Mouse (Mus musculus) right cerebral cortex, postnatal 14 days (tissue): Measurements from ENCODE around the gene Gpr27.

Experiments used
- DNase-seq: peaks from one replicate; pipeline ENCODE4 v3.0.0; 2022

Gene Gpr27

DNA sequence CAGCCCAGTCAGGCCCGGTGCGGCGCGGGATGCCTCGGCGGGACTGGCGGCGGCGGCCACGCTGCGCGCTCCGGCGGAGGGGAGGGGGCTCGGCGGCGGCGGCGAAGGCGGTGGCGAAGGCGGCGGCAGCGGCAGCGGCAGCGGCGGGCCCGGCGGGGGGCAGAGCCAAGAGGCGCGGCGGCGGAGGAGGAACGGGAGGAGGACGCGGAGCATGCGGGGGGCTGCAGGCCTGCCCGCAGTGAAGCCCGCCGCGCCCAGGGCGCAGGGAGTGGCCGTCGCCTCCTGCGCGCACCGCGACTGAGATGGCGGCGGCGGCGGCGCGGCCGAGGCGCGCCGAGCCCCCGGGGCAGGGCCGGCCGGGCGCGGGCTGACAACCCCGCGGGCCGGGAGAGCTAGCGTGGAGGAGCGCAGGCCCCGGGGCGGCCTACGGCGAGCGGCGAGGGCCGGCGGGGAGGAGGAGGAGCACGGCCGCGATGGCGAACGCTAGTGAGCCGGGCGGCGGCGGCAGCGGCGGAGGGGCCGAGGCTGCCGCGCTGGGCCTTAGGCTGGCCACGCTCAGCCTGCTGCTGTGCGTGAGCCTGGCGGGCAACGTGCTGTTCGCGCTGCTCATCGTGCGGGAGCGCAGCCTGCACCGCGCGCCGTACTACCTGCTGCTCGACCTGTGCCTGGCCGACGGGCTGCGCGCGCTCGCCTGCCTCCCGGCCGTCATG is at the start of gene Gpr27:
Gene Gpr27, plus strand, starts transcription at position 474 of the 710 bp plus-strand sequence.
- DNase-seq = peak; percentile 61

DNA sequence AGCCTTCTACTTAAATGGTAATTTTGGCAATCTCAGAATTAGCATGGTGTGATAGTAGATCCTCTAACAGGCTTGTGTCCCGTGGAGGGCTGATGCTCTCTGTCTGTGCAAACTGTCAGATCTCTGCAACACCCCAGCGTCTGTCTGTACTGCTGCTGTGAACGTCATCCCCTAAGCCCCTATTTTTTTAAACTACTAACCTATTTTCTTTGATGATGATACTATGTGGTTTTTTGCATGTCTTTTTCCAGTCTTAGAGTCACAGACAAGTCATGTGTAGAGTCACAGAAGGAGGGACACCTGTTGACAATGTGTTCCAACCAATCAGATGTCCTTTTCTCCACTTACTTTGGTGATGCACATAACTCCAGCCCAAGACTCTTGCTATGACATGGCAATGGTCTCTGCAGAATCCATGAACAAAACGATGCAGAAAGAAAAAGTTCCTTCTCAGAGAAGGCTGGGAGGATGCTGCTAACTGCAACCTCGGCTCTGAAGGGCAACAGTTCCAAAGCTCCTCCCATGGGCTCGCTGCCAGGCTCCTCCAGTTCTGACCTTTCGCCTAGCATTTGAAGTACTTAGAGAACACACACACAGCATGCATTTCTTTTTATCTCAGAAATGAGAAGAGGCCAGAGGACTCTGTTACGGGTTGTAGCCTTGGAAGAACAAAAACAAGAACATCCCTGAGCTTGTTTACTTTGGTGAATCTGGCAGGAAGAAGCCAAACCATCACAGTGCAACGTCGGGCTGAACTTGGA is 48.9 kb upstream of the Gpr27 start:
- no peak for DNase-seq

DNA sequence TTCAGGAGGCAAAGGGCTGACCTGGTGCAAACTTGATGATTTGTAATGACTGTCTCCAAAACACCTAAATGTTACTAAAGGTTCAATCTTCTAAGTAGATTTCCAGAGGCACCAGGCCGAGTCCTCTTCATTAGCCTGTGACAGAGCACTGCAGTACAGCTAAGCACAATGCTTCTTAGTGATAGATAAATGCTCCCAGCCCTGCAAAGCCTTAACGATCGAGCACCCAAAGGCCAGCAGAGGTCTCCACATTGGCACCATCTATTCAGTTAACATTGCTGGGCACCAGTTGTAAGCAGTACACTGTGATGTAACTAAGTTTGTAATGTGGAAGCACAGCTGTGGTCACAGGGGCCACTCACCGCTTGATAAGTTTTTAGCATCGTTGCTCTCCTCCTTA is 48.1 kb upstream of the Gpr27 start:
- no peak for DNase-seq

DNA sequence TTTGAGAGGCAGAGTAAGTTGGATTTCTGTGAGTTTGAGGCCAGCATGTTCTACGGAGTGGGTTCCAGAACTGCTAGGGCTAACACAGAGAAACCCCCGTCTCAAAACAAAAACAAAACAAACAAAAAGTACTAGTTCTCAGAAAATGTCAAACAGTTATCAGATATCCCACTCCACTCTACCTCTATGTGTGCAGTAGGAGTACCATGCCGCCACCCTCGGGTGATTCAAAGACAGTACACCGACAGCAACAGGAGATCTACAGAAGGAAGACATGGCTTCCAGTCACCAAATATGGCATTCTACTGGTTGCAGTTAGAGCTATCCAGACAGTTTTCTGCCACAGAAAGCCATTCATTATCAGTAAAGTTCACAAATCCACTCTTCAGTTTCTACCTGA is 47.6 kb upstream of the Gpr27 start:
- DNase-seq = no peak

DNA sequence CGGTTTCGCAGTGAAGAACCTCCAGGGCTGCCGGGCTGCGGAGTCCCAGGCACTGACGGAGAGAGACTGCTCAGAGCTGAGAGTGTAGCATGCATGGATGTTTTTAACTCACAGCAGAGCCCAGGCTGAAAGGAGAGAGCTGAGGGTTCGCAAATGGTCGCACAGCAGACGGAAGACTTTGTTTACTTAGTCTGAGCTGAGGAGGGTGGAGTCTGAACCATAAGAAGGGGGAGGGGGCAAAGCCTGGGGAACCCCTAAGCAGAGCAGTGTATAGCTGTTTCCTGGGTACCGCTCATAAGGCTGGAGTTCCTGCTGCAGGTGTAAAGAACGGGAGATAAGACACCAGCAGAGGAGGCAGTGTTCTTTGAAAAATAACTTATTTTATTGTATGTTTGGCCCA is 46.1 kb upstream of the Gpr27 start:
- no peak for DNase-seq

DNA sequence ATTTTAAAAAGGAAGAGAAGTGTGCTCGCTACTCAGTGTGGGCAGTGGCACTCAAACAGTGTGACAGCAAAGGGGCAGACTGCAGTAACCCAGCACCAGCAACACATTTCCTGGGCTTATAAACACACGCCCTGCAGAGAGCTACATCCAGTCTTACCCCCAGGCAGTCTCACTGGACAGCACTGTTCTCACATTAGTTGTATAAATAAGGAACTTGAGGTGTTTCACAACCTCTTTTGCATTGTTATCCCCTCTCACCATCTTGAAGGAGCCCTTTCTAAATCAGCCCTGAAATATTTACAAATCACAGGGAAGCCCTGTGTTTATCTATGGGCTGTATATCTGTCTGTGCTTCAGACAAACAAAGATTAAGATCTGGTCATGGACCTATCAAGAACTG is 43.2 kb upstream of the Gpr27 start:
- DNase-seq = no peak

DNA sequence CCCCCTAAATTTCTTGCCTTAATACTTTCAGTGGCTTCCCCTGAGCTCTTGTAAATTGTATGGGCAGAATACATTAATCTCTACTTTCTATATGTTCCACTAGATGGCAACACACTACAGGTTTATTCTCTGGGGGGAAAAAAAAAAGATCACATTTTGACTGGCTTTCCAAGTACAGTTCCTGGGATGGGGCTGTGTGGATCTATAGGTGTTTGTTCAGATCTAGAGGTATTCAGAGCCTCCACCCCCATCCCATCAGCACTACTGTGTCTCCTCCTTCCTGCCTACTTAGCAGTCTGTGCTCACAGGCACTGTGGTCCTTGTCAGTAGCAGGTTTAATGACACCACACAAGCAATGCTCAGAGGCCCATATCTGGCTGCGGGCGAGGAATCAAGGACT is 40.1 kb upstream of the Gpr27 start:
- DNase-seq = no peak

DNA sequence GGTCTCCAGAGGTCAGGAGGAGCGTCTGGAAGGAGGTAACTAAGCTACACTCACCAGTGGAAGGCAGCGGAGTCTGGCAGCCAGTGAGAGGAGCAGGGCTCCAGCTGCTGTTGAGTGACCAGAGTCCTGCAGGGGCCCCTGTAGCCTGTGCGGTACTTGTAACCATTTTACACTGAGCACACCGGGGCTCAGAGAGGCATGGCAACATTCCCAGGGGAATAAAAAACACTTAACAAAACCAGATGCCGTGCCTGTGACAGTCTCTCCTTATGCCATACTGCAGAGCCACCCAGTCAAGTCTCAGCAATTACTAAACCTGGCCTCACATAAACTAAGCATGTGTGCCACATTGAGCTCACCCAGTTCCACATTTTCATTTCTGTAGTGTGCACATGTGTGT is 38.1 kb upstream of the Gpr27 start:
- DNase-seq = no peak

DNA sequence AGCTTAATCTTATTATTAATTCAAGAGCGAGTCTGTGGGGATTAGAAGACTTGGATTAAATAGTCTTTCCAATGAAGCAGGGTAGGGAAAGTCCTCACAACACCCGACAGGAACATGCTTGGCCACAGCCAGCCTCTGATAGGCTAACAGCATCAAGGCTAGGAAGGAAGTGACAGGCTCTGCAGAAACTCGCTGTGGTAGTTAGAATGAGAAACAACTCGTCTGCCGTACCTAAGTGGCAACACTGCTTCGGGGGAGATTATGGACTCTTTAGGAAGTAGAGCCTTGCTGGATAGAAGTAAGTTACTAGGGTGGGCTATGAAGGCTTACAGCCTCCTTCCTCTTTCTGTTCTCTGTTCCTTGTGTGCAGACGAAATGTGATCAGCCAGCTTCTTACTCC is 37.0 kb upstream of the Gpr27 start:
- DNase-seq = no peak

DNA sequence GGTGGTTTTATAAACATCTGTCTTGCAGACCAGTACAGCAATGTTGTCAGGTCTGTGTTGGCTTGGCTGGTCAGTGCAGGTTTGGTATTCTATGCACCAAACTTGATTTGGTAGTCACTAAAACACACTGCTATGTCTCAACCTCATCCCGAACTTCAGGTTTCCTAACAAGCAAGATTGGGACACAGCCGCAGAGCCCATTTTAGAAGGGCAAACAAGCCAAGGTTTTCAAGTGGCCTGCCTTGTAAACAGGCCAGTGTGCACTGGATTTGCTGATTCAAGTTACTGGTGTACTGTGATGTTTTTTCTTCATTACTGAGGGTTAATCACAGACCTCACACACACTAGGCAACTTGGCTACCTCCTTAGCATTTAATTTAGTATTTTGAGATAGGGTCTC is 36.4 kb upstream of the Gpr27 start:
- no peak for DNase-seq

DNA sequence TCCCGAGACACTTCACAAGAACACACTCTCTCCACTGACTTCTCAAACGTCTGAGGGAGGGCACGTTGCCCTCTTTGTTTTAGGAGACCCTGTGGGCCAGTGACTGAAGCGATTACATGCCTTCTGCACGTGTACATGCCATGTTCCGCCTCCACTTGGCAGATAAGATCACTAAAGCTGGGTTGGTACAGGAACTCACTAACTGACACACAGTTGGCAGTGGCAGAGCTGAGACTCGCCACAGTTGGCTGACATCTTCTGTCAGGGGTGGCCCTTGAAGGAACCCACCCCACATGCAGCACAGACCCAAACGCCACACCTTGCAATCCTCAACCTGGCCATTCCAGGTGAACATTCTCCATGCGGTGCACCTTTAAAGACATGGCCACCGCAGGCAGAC is 33.9 kb upstream of the Gpr27 start:
- no peak for DNase-seq

DNA sequence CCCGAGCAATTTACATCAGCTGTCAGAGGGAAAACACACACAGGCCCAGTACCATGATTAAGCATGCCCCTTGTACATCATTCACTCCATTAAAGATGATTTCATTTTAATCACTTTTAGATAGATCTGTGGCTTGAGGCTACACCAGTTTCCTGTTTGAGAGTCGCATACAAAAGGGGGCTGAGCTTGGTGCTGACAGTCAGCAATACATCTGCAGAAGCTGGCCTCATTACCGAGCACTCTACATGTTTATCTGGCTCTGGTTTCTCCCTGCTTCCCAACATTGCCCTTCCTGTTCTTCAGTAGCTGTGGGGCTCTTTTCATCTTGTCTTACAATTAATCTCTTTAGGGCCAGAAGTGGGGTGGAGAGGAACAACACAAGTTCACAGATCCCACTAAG is 32.0 kb upstream of the Gpr27 start:
- DNase-seq = no peak

DNA sequence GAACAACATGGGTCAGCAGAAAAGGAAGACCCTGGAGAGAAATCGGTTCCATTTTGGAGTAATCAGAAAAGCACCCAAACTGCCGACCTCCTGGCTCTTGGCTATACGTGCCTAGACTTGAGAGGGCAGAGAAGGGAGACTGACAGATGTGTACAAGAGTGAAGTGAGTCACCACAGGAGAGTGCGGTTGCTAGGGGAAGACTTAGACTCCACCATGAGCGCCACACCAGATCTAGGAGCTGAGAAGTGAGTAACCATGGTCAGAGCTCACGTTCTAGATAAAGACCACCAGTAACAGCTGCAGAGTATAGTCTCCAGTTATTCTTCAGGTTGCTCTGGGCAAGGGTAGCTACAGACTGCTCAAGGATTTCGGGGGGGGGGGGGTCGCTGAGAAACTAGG is 29.2 kb upstream of the Gpr27 start:
- DNase-seq = no peak

DNA sequence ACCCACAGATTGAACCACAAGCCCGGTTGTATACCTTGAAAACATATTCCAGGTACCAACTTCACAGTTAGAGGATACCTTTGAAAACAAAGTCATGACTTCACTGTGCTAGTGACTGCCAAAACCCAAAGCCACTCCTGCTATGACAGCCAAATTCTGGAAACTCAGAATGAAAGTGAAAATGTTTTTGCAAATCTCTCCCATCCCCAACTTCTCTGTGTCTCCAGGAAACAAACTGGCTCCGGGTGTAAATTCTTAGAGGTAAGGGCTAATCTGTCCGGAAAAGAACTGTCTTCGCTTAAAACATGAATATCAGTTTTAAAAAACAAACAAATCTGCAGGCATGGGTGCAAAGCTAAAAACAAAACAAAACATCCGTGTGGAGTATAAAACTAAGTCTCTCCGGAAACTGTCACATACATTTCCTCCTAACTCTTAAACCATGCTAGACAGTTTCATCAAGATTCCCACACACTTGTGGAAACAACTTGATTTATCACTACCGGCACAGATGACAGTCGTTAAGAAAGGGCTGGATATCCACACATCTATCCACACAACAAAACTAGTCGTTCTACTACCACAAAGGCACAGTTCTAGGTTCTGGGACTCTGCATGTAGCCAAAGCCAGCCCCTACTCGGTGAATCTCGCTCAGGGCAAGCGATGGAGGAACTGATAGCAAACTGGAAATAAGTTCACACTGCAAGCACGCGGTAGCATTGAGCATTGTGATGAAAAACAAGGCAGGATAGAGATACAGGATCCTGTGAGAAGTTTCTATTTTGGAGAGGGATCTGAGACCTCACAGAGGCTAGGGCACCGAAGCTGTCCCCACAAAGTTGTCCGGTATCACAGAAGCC is 26.8 kb upstream of the Gpr27 start:
- DNase-seq = no peak

DNA sequence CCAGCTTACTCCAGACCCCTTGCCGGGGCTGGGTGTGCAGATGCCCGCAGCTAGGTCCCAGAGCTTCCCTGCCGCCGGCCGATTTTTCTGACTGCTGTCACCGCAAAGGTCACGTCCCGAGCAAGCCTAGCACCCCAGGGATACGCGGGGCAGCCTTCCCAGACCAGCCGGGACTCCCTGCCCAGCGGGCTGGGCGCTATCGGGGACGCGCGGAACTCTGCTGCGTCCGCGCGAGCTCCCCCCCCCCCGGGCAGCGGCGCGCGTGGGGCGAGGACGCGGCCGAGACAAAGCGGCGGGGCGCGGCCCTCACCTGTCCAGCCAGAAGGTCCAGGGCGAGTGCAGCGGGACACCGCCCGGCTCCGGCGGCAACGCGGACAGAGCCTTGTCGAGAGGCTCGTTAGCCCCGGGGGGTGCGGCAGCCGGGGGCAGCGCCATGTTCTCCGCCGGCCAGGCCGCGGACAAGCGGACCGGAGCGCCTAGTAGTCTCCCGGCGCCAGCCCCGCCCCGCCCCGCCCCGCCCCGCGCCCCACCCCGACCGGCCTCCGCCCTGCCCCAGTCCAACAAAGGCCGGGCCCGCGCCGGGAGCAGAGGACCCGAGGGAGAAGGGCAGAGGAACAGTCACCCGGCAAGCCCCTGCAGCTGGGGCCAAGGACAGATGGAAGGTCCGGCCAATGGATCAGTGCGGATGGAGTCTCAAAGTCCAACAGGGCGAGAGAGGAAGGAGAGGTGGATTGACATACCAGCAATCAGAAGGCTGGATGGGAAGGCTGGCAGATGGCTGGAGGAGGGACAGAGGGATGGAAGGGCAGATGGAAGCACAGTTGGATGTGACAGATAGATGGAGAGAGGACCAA is 25.9 kb upstream of the Gpr27 start, which contains the start of the genes Eif4e3 and Gm20696:
Gene Eif4e3, minus strand, starts transcription at position 454 of the 854 bp plus-strand sequence.
Gene Gm20696, minus strand, starts transcription at position 480 of the 854 bp plus-strand sequence.
- DNase-seq = no peak

DNA sequence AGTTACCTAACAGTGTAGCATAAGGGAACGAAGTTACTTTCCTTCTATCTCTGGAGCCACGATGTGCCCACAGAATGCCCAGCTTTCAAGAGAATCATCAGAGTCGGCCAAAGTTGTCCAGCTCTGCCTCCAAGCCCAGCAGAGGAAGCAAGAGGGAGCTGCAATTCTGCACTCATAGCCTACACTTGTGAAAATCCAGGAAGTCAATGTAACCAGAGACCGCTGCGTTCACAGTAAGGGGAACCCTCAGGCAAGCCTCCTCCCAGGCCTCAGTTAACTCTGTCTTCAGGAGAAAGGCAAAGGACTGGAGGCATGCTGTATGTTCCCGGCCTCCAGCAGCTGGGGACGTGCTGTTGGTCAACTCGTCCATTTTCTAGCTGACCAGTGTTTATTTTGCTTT is 25.2 kb upstream of the Gpr27 start:
- DNase-seq = no peak

DNA sequence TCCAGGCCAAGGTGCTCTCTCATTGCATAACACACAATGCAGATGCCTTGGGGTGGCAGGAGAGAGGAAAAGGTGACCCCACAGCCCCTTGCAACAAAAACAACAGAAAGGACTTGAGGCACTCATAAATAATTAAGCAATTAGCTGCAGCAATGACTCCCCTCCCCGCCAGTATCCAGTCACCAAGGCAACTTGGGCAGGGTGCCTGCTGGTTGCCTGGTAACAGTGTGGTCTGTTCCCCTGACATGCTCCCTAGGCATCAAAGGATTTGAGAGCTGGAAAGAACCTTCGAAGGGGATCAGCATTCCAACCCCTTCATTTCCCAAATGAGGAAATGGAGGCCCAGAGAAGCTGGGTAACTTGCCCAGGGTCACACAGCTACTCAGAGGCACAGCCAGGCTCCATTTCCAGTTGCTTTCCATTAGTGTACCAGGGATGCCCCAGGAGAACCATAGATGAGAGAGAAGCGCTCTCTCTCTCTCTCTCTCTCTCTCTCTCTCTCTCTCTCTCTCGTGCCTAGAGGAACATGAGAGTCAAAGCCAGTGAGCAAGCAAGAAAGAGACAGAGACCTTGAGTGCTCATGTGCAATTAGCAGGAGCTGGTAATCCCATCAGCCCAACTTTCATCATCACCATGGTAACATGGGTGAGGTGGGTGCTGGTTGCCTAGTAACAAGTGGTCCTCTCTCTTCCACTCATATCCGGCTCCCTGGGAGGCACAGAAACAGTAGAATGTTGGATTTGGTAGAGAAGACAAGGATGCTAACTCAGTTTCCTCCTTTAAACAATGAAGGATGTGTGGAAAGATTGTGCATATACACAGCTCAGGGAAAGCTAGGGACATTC is 22.8 kb upstream of the Gpr27 start:
- peak; percentile 77 for DNase-seq

DNA sequence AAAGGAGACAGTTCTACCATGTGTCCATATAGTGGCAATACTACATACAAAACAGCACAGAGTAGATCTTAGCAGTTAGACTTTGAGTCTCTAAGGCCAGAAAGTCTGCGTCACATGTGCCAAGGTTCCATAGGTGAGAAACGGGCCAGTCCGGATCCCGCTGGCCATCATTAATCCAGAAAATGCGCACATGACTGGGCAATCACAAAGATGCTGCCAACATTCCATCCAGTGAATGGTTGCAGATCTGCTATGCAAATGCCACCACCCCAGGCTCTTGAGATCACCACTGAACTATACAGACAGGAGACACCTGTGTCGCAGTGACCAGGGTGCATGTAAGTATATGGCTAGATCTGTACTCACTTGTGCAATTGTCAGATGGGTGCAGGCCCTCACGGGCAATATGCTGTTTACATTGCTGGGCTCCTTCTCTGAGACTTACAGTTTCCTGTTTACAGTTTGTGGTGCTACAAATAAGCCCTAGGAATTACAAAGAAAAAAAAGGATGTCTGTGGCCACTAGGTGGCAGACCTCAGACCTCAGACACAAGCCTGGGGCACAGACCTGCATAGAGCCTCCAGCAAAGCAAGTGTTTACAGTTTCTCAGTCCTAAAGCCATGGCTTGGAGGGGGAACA is 21.9 kb upstream of the Gpr27 start:
- DNase-seq = peak; percentile 55

DNA sequence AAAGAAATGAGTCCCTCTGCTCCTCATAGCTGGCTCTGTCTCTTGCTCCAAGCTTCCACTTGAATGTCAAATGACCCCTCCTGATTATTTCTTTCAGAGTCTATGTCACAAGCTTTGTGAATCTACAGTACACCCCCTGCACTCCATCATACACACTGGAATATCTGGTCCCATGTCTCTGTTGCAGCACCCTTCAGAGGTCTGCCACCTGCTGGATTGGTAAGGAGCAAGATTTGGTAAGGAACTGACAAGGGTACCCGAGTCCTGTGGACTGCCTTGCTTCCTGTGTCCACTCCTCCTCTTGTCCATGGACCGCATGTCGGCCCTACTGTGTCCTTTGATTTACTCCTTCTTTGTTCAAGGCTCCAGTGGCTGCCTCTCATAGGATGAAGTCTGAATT is 20.7 kb upstream of the Gpr27 start:
- DNase-seq = no peak

DNA sequence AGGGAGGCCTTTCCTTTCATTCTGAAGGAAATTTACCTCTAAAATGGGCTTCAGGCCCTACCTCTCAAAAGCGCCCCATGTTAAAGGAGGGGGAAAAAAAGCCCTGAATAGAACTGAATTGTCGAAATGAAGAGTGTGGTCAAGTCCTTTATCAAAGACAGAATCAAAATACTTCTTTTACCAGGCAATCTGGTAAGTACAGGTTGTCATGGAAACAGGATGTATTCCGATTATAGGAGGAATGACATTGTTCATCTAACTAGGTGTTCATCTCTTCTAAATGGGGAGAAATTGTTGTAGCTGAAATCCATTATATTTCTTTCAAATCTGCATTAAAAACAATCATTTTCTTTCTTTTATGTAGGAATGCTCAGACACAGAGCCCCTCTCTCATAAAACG is 18.0 kb upstream of the Gpr27 start:
- DNase-seq = no peak

DNA sequence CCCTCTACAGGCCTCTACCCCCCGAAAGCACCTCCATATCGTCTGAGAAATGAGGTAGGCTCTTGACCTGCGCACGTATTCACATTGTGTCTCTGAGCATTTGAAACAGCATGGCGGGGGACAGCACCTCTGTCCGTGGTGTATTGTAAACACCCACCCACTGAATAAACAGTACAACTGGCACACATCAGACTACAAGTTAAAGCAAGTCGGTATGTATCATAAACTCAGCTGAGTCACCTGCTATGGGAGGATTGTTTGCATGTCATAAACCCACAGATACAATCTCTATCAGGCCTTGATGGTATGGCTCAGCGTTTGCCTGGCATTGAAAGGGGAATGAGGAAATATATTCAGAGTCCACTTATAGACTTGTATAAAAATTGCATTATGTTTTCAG is 15.2 kb upstream of the Gpr27 start:
- no peak for DNase-seq
